Comparison of ENCODE assay signal across 13 mouse cellular contexts in genomic region chr12:104817172-104817866, GRCm38 (mm10). TPM values are rescaled to one million over a fixed set of nuclear protein-coding genes. Genes with fewer than 3 reads are reported as not detected.
DNase-seq lines count a peak whose midpoint lies in the region; ATAC-seq and TF ChIP-seq lines count a peak whose summit lies in the region.
"Had no signal": no experiment of that assay in that cellular context is flagged by ENCODE, and none has a peak within 500 bp of the region (broad histone marks: within the 10 kb centered on the region; RNA-seq: fewer than 3 reads in every experiment).

No protein-coding gene starts in this region.

- no peak overlapping the region for H3K4me2 ChIP-seq in liver, embryonic 12.5 days
- no peak overlapping the region for H3K4me2 ChIP-seq in kidney, embryonic 16.5 days (replicated peaks; ENCODE audit: low read depth, low read length)
- H3K4me2 ChIP-seq: hindbrain, embryonic 15.5 days; liver, embryonic 15.5 days; midbrain, embryonic 11.5 days had no signal

- TF ChIP-seq POLR2A in liver, adult 2 months (IDR thresholded peaks at IDR 0.05; ENCODE audit: extremely low read depth, insufficient read depth, low read length), result no peak

- no peaks in the 10 kb centered on the region for H3K27me3 ChIP-seq in liver, adult 2 months (ENCODE audit: control insufficient read depth, insufficient read depth, low read length)
- H3K27me3 ChIP-seq in liver, embryonic 12.5 days (replicated peaks), result peaks cover 23% of the 10 kb centered on the region; the same call in 1 of the 2 replicates
- H3K27me3 ChIP-seq in heart, embryonic 10.5 days (ENCODE audit: insufficient read depth, poor library complexity, severe bottlenecking), result no peaks in the 10 kb centered on the region
- no peaks in the 10 kb centered on the region for H3K27me3 ChIP-seq in kidney, embryonic 16.5 days (ENCODE audit: insufficient read depth, low read length)
- H3K27me3 ChIP-seq: hindbrain, embryonic 15.5 days had no signal

- peak; percentile 26 for DNase-seq in adrenal gland, adult 2 months
- DNase-seq in adrenal gland, adult 18-20 months (ENCODE audit: low spot score in 2 of 2), result no peak
- DNase-seq in liver, adult 2 months (ENCODE audit: extremely low read depth, low read depth, low spot score), result peak; percentile 74
- no peak for DNase-seq in heart, embryonic 10.5 days (ENCODE audit: low spot score)
- no peak for DNase-seq in spleen, postnatal 14 days (ENCODE audit: low spot score in 2 of 2)
- no peak for DNase-seq in right cerebral cortex, postnatal 36 days (ENCODE audit: low spot score in 2 of 2)
- DNase-seq: cerebellum, postnatal 36 days; layer of hippocampus, adult 9-11 months had no signal

- peaks cover 17% of the 10 kb centered on the region for H3K4me1 ChIP-seq in liver, adult 2 months (ENCODE audit: control insufficient read depth, insufficient read depth, low read length)
- H3K4me1 ChIP-seq in liver, embryonic 12.5 days, result peaks cover 15% of the 10 kb centered on the region
- peaks cover 51% of the 10 kb centered on the region for H3K4me1 ChIP-seq in heart, embryonic 10.5 days
- peaks cover 40% of the 10 kb centered on the region for H3K4me1 ChIP-seq in kidney, embryonic 16.5 days (ENCODE audit: insufficient read depth, low read length)

- H3K9ac ChIP-seq in liver, adult 2 months (ENCODE audit: low read depth, low read length), result no peak overlapping the region; the same call in 1 of the 2 replicates
- H3K9ac ChIP-seq in liver, embryonic 12.5 days, result no peak overlapping the region
- no peak overlapping the region for H3K9ac ChIP-seq in kidney, embryonic 16.5 days (replicated peaks; ENCODE audit: low read length)
- H3K9ac ChIP-seq: hindbrain, embryonic 15.5 days; liver, embryonic 15.5 days had no signal

- H3K79me2 ChIP-seq in liver, adult 2 months (ENCODE audit: control insufficient read depth, insufficient read depth, low read length), result peaks cover 46% of the 10 kb centered on the region

- no peaks in the 10 kb centered on the region for H3K9me3 ChIP-seq in liver, embryonic 12.5 days (replicated peaks)
- H3K9me3 ChIP-seq in heart, embryonic 10.5 days, result no peaks in the 10 kb centered on the region
- H3K9me3 ChIP-seq in kidney, embryonic 16.5 days (ENCODE audit: low read length), result no peaks in the 10 kb centered on the region
- H3K9me3 ChIP-seq: hindbrain, embryonic 15.5 days; liver, embryonic 15.5 days had no signal

- 0 out of 2 replicates have a peak overlapping the region, but pooled peaks have one; percentile 22 for H3K27ac ChIP-seq in liver, adult 2 months (replicated peaks; ENCODE audit: insufficient read depth, low read depth, low read length)
- H3K27ac ChIP-seq in liver, embryonic 12.5 days, result no peak overlapping the region
- peak overlapping the region; percentile 37 for H3K27ac ChIP-seq in heart, embryonic 10.5 days
- H3K27ac ChIP-seq in kidney, embryonic 16.5 days (ENCODE audit: low read length), result peak overlapping the region; percentile 40; the same call in 1 of the 2 replicates
- H3K27ac ChIP-seq: hindbrain, embryonic 15.5 days; liver, embryonic 15.5 days had no signal

- no peak for TF ChIP-seq CTCF in liver, adult 2 months (IDR thresholded peaks at IDR 0.05; ENCODE audit: low read depth, low read length)

- H3K36me3 ChIP-seq in liver, adult 2 months (ENCODE audit: control insufficient read depth, insufficient read depth, low read length), result no peaks in the 10 kb centered on the region
- H3K36me3 ChIP-seq in liver, embryonic 12.5 days, result no peaks in the 10 kb centered on the region
- no peaks in the 10 kb centered on the region for H3K36me3 ChIP-seq in heart, embryonic 10.5 days
- no peaks in the 10 kb centered on the region for H3K36me3 ChIP-seq in kidney, embryonic 16.5 days (ENCODE audit: insufficient read depth, low read length)
- H3K36me3 ChIP-seq: hindbrain, embryonic 15.5 days; liver, embryonic 15.5 days had no signal

- no peak for ATAC-seq in liver, embryonic 12.5 days
- ATAC-seq in kidney, embryonic 16.5 days (ENCODE audit: low FRiP score, low TSS enrichment), result 0 out of 2 replicates have a peak, but pooled peaks have one; percentile 29

- no peak overlapping the region for H3K4me3 ChIP-seq in liver, adult 2 months (ENCODE audit: insufficient read depth, low read depth, low read length)
- no peak overlapping the region for H3K4me3 ChIP-seq in liver, embryonic 12.5 days
- peak overlapping the region; percentile 8; the same call in 1 of the 2 replicates for H3K4me3 ChIP-seq in heart, embryonic 10.5 days
- H3K4me3 ChIP-seq in kidney, embryonic 16.5 days (ENCODE audit: low read length), result no peak overlapping the region
- H3K4me3 ChIP-seq: hindbrain, embryonic 15.5 days; liver, embryonic 15.5 days had no signal

- 32% methylated on average over 11 of the region's 12 CpGs for WGBS in liver, adult 2 months
- 38% methylated on average over 12 of the region's 12 CpGs for WGBS in liver, embryonic 12.5 days (ENCODE audit: insufficient replicate concordance)
- 13% methylated on average over 12 of the region's 12 CpGs for WGBS in heart, embryonic 10.5 days
- WGBS in kidney, embryonic 16.5 days, result 27% methylated on average over 12 of the region's 12 CpGs

RNA-seq across cellular contexts. Expression of gene Clmn, which starts 47.6 kb away (rescaled TPM):
- total RNA-seq in adrenal gland, adult 2 months (2021), result 10 to 100 TPM in 1 of 2 experiments, 1 to 10 TPM in 1; 9.3 to 13.1 TPM
- 1.4 and 1.5 TPM in 2 replicates for polyA plus RNA-seq in adrenal gland, adult 2 months (2012; rRNA removed)
- 10 to 100 TPM; 12.8 to 15.9 TPM for total RNA-seq in adrenal gland, adult 18-20 months (2021)
- total RNA-seq in liver, adult 2 months (2014; rRNA removed), result 20.4 and 22.4 TPM in 2 replicates
- 12.1 and 13.7 TPM in 2 replicates for polyA plus RNA-seq in liver, adult 2 months (2012; rRNA removed)
- 0.37 and 0.38 TPM in 2 replicates for polyA plus RNA-seq in liver, embryonic 12.5 days (2016; fragmentation: Nextera tagmentation; extraction: Ambion mirVana)
- 1.1 and 2.1 TPM in 2 replicates for polyA plus RNA-seq in heart, embryonic 10.5 days (2016; fragmentation: Nextera tagmentation; extraction: Ambion mirVana)
- 5.0 and 5.1 TPM in 2 replicates for polyA plus RNA-seq in kidney, embryonic 16.5 days (2015; fragmentation: Nextera tagmentation; extraction: Ambion mirVana)

Comparison
In these comparisons a context has a peak if more than half of its experiments do, and no peak if none do; other contexts are left out.
1. DNase-seq: peak in adrenal gland, adult 2 months (single experiment) and liver, adult 2 months (single experiment); none in adrenal gland, adult 18-20 months (0 of 2), heart, embryonic 10.5 days (single experiment), spleen, postnatal 14 days (0 of 2) and right cerebral cortex, postnatal 36 days (0 of 2).